Mouse (Mus musculus) small intestine, adult 2 months (tissue): ENCODE results near the gene Cant1. TPM values are rescaled to one million over a fixed set of nuclear protein-coding genes. Genes with fewer than 3 reads are reported as not detected.

Source experiments
- H3K27ac ChIP-seq: fragments of 200-500 bp; 2 replicates; pipeline ENCODE4 v1.5.1; 2012; ENCODE audit warnings: low read depth, low read length, control low read depth, inconsistent platforms; ENCODE audit not compliant: insufficient read depth
- H3K27me3 ChIP-seq: fragments of 200-500 bp; 2 replicates; pipeline ENCODE4 v1.6.1; 2012; ENCODE audit warnings: mild to moderate bottlenecking, moderate library complexity, low read length, inconsistent platforms; ENCODE audit not compliant: control insufficient read depth, insufficient read depth
- H3K36me3 ChIP-seq: fragments of 200-500 bp; 2 replicates; pipeline ENCODE4 v1.6.1; 2012; ENCODE audit warnings: mild to moderate bottlenecking, low read length, control low read depth, inconsistent platforms; ENCODE audit not compliant: control insufficient read depth, insufficient read depth
- H3K4me1 ChIP-seq: fragments of 200-500 bp; 2 replicates; pipeline ENCODE4 v1.6.1; 2012; ENCODE audit warnings: low read length, inconsistent platforms, mixed read lengths; ENCODE audit not compliant: control insufficient read depth, insufficient read depth, insufficient read length
- H3K4me3 ChIP-seq: fragments of 200-500 bp; 2 replicates; pipeline ENCODE4 v1.5.1; 2012; ENCODE audit warnings: low read depth, mild to moderate bottlenecking, control low read depth, inconsistent platforms, low read length, moderate library complexity
- CTCF ChIP-seq: fragments of 200-500 bp; IDR thresholded peaks from 2 replicates; pipeline ENCODE4 v1.5.1; 2012; ENCODE audit warnings: low read depth, mild to moderate bottlenecking, control low read depth, inconsistent platforms, low read length, moderate library complexity, mixed read lengths; ENCODE audit not compliant: insufficient replicate concordance, insufficient read length; ENCODE audit errors: extremely low read depth
- POLR2A ChIP-seq: fragments of 200-500 bp; IDR thresholded peaks from 2 replicates; pipeline ENCODE4 v1.6.1; 2012; ENCODE audit warnings: low read depth, mild to moderate bottlenecking, control low read depth, inconsistent platforms, low read length, moderate library complexity
- WGBS: fragments of 180-500 bp; shearing (Covaris S2); methylation state at CpG from one replicate; pipeline ENCODE4 v1.1.7; 2018; 5-methylcytosine and 5-hydroxymethylcytosine counted together
- polyA plus RNA-seq: library from polyadenylated mRNA; depleted of rRNA; stranded (reverse); fragments of >200 nt; gene quantifications from 2 replicates; pipeline ENCODE4 v1.2.3, GENCODE M21; 2012

Gene Cant1
- polyA plus RNA-seq, 1 experiment = 158 TPM

DNA sequence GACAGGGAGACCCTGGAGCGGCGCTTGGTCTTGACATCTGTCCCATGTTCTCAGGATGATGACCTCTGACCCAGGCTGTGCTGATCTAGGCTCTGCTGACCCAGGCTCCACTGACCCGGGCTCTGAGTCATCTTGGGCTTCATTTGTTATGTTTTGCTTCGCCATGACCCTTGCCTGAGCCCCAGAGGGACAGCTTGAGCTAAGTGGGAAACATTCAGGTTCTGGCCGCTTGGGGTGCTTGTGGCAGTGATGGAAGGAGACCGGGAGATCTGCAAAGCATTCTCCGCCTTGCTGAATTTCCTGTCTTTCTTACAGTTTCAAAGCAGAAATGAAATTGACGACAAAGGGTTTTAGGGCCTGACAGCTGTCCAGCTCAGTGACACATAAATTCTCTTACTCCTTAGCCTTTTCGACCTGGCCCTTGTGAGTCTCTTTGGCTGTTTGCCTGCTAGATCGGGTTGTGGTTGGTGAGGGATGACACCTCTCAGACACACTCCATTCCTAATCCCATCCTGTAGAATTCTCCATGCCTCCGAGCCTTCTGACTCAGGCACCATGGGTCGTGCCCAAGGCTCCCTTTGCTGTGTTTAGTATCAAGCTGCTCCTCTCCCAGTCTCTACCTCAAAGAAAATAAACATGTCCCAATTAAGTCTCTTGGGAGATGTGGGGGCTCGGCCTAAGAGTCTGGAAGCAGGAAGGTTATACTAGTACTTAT lies 5.9 kb upstream of the Cant1 start:
- Histone ChIP-seq H3K4me3 (no peak overlapping the region), H3K4me1 (peaks cover 10% of the 10 kb centered on the region), H3K36me3 (no peaks in the 10 kb centered on the region), H3K27ac (peak overlapping the region; percentile 49; the same call in 1 of the 2 replicates), H3K27me3 (no peaks in the 10 kb centered on the region)
- TF ChIP-seq CTCF (no peak), POLR2A (no peak)
- 77% methylated on average over 13 of the region's 13 CpGs for WGBS

DNA sequence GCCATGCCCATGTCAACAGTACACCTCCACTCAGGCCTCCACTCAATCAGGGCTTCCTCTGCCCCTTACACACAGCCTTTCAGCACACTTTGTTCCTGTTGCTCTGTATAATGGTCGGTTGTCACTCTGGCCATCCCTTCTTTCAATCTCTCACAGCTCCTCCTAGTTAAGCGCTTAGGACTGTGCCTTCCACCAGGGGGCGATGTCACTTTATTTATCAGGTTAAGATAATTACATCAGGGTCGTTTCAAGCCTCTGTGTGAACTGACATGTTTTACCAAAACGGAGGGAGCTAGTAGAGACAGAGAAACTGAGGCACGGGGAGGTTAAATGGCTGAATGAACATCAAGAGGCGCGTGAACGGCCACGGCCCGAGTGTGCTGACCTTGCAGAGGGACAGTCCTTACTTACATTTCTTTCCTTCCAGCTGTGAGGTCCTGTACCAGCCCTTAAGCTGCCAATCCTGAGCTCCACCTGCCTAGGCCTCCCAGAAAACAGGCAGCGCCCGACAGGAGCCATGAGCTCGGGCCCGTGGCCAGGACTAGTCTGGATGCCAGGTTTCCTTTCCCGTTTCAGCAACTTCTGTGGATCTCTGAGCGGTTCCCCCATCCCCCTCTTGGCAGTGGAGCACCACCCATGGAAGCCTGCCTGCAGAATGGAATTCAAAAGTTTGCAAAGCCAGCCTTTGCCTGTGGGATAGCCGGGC lies 4.5 kb upstream of the Cant1 start:
- TF ChIP-seq CTCF = peak; percentile 48; the same call in 1 of the 2 replicates
- no peak for TF ChIP-seq POLR2A
- peak overlapping the region; percentile 28 for H3K4me3 ChIP-seq
- H3K27ac ChIP-seq = no peak overlapping the region
- H3K4me1 ChIP-seq = peaks cover 12% of the 10 kb centered on the region
- no peaks in the 10 kb centered on the region for H3K36me3 ChIP-seq
- WGBS = 2% methylated on average over 18 of the region's 18 CpGs
- no peaks in the 10 kb centered on the region for H3K27me3 ChIP-seq

DNA sequence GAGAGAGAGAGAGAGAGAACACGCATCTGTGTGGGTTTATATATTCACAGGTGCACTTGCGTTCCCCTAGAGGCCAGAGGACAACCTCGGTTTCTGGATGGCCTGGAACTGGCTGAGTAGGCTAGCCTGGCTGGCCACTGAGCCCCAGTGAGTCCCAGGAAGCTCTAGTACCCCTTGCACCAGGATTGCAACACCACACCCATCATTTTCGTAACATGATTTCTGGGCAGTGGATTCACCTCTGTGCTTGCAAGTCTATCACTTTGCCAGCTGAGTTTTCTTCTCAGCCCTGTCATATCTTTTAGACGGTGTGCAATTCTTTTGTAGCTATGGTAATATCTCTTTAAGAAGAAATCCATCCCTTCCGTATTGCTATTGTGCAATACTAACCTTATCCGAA lies 1.4 kb upstream of the Cant1 start:
- Histone ChIP-seq H3K4me3 (no peak overlapping the region), H3K27ac (no peak overlapping the region), H3K27me3 (no peaks in the 10 kb centered on the region), H3K4me1 (peaks cover 26% of the 10 kb centered on the region), H3K36me3 (no peaks in the 10 kb centered on the region)
- WGBS = 44% methylated on average over 7 of the region's 7 CpGs
- TF ChIP-seq CTCF = no peak
- no peak for TF ChIP-seq POLR2A

DNA sequence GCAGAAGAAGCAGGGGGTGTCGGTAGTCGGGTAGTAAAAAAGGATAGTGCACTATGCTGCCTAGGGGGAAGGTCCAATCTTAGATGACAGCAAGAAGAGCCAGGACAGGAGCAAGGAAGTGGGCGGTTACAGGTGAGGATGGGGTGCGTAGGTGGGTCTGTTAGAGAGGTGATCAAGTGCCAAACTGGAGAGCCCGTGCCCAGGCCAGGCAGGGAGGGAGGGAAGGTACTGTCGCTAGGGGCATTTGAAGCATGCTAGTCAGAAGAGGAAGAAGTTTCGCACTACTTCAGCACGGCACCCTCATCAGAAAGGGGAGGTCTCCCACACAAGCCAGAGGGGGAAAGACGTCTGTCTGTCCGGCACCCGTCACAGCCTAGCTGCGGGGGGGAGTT lies 448 bp downstream of the Cant1 start:
- Histone ChIP-seq H3K4me3 (peak overlapping the region; percentile 80), H3K36me3 (peaks cover 3% of the 10 kb centered on the region; the same call in 1 of the 2 replicates), H3K27me3 (no peaks in the 10 kb centered on the region), H3K4me1 (peaks cover 29% of the 10 kb centered on the region), H3K27ac (peak overlapping the region; percentile 94)
- TF ChIP-seq CTCF (no peak), POLR2A (no peak)
- 1% methylated on average over 12 of the region's 12 CpGs for whole genome bisulfite sequencing

DNA sequence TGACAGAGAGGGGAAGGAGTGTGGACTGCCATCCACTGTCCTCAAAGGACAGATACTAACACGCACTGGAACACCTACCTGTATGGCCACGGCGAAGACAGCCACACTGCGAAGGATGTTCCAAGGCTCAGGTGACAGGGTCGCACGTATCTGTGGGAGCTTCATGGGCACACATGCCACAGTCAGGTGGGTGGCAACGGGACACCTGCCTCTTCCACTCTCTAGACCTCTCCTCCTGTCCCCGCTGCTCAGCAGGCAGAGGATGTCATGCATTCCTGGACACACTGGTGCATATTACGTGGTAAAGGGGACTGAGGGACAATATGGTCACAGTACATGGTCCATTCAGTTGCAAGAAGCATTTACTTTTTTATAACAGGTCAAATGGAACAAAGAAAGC lies 1.4 kb downstream of the Cant1 start:
- peaks cover 35% of the 10 kb centered on the region for H3K4me1 ChIP-seq
- peak overlapping the region; percentile 80 for H3K4me3 ChIP-seq
- 61% methylated on average over 9 of the region's 9 CpGs for WGBS

DNA sequence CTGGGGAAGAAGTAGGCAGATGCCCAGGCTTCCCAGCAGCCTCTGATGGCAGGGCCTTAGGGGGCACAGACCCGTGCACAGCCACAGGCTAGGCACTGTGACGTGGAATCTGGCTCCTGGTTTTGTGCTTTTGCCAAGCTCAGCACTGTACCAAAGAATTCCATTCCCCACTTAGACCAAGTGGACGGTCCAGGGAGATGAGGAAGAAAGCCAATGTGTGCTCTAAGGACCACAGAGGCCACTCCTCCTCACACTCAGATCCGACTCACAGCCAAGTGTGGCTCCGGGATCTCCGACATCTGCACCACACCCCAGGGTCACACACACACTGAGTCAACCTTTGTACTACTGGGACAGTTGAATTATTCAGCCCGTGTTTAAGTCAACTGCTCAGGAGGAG lies 2.8 kb downstream of the Cant1 start:
- peak overlapping the region; percentile 62 for H3K4me3 ChIP-seq
- H3K27ac ChIP-seq = peak overlapping the region; percentile 94
- WGBS = 23% methylated on average over 7 of the region's 7 CpGs
- H3K36me3 ChIP-seq = peaks cover 6% of the 10 kb centered on the region
- H3K27me3 ChIP-seq = no peaks in the 10 kb centered on the region
- no peak for TF ChIP-seq CTCF
- no peak for TF ChIP-seq POLR2A
- peaks cover 49% of the 10 kb centered on the region for H3K4me1 ChIP-seq

More for the DNA sequence above, 1.4 kb downstream of the Cant1 start:
- TF ChIP-seq CTCF (no peak), POLR2A (no peak)
- Histone ChIP-seq H3K36me3 (peaks cover 3% of the 10 kb centered on the region; the same call in 1 of the 2 replicates), H3K27me3 (no peaks in the 10 kb centered on the region), H3K27ac (peak overlapping the region; percentile 94)

DNA sequence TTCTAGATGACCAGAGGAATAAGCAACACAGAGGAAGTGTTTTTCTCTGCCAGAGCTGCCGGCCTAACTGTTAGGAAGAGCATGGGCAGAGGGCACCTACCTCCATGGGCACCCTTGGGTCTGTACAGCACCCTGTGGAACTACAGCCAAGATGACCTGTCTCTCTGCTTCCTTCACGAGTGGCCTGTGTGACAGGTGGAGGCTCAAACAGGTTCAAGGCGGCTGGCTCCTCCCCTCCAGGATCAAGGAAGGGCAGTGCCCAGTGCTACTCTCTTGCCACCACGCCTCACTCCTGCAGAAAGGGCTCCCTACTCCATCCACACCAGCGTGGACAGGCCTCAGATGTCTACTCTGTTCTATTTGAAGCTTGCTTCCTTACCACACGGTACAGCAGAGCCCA lies 3.3 kb downstream of the Cant1 start:
- Histone ChIP-seq H3K27ac (peak overlapping the region; percentile 94), H3K4me3 (peak overlapping the region; percentile 62), H3K36me3 (peaks cover 10% of the 10 kb centered on the region), H3K27me3 (no peaks in the 10 kb centered on the region), H3K4me1 (peaks cover 53% of the 10 kb centered on the region)
- TF ChIP-seq CTCF (no peak), POLR2A (peak; percentile 87)
- 32% methylated on average over 6 of the region's 6 CpGs for WGBS

DNA sequence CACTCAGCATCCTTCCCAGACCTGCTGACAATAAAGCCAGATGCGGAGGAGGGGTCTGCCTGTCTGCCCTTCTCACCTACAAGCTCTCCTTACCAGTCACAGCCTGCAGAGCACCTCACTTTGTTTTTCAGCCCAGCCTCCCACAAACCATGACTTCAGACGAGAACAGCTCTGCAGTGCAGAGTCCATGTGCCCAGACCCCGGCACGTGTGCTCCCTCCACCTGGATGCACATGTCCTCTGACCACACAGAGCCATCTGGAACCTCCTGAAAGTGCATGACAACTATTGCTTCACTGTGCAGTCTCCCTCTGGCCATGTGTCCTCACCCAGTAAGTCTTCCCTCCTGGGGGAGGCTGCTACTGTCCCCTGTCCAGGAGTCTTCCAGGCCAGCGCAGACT lies 4.6 kb downstream of the Cant1 start:
- Histone ChIP-seq H3K27me3 (no peaks in the 10 kb centered on the region), H3K36me3 (peaks cover 15% of the 10 kb centered on the region), H3K27ac (peak overlapping the region; percentile 94), H3K4me3 (peak overlapping the region; percentile 62), H3K4me1 (peaks cover 59% of the 10 kb centered on the region)
- TF ChIP-seq CTCF = no peak
- TF ChIP-seq POLR2A = no peak
- whole genome bisulfite sequencing = 43% methylated on average over 5 of the region's 5 CpGs
